Mouse (Mus musculus): ENCODE data around the gene Paip2b.

DNA sequence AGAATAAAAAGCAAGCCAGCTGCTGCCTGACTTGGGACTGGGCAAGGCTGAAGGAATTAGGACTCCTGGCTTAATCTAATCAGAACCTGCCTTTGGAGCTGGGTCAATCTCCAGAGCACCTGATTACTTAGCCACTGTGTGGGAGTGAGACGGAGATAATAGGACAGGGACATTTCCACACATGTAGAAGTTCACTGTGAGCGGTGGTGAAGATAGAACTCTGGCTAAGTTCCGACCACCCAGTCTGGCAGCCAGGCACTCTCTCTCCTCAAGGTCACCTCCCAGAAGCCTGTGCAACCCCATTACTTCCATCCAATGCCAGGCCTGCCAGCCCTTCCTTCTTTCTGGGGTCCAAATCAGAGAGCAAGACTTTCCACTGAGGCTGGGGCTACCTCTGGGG, 64.6 kb downstream of the Paip2b start:
- TF ChIP-seq POLR2A (IDR thresholded peaks at IDR 0.05; ENCODE audit: insufficient read depth, low read depth, low read length) = no peak
- TF ChIP-seq CTCF (IDR thresholded peaks at IDR 0.05) = no peak
- TF ChIP-seq EP300 (IDR thresholded peaks at IDR 0.05; ENCODE audit: insufficient read depth, low read depth, low read length) = 0 out of 2 replicates have a peak, but pooled peaks have one; percentile 13
